Mouse (Mus musculus) small intestine, adult 2 months (tissue): Measurements from ENCODE around the gene Hap1.
"Not testable (repeated sequence)": the region's sequence is repeated elsewhere in the genome, so short reads cannot be mapped to it uniquely, and the experiment has no call there.

ENCODE experiments used
- CTCF ChIP-seq: fragments of 200-500 bp; IDR thresholded peaks from 2 replicates; pipeline ENCODE4 v1.5.1; 2012; ENCODE audit warnings: low read depth, mild to moderate bottlenecking, control low read depth, inconsistent platforms, low read length, moderate library complexity, mixed read lengths; ENCODE audit not compliant: insufficient replicate concordance, insufficient read length; ENCODE audit errors: extremely low read depth
- POLR2A ChIP-seq: fragments of 200-500 bp; IDR thresholded peaks from 2 replicates; pipeline ENCODE4 v1.6.1; 2012; ENCODE audit warnings: low read depth, mild to moderate bottlenecking, control low read depth, inconsistent platforms, low read length, moderate library complexity

DNA sequence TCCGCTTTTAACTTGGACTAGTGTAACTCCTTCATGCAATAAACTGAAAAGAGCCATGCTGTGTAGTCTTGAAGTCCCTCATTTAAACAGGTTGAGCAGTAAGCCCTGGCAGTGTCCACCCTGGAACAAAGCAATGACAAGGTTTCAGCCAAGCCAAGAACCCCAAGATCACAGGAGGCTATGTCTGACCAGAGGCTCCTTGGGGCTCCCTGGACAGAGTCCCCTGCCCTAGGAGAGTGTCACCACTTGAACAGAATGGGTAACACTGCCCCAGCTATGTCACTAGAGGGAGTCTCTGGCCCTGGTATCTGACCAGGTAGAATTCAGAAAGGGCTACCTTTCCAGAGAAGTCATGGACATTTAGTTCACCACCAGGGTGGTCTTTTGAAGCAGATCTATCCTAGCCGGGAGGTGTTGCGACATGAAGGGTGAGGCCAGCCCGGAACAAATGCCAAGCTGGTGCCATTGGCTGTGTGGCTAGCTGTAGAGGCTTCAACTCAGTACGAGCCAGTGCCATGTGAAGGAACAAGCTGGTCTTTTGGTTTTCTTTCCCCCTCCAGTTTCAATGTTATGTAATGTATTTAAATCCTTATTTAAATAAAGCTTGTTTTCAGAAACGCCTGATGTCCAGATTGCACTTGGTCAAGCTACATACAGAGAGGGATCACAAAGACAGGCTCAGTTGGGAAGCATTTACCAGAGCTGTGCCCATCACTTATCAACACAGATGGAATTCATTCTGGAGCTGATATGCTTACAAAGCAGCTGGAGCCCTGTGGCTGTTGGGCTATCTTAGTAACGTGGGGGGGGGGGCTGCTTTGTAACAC lies 34.2 kb downstream of the Hap1 start:
- not testable (repeated sequence) for TF ChIP-seq CTCF, POLR2A
